Mouse (Mus musculus): ENCODE data around the gene Trp53tg5. TPM values are rescaled to one million over a fixed set of nuclear protein-coding genes. Genes with fewer than 3 reads are reported as not detected.
A peak's percentile ranks its signal among the peaks of the same experiment; 100 is the strongest.

Trp53tg5 gene
- polyA plus RNA-seq, 1 experiment from 2014 or later, result not detected

DNA sequence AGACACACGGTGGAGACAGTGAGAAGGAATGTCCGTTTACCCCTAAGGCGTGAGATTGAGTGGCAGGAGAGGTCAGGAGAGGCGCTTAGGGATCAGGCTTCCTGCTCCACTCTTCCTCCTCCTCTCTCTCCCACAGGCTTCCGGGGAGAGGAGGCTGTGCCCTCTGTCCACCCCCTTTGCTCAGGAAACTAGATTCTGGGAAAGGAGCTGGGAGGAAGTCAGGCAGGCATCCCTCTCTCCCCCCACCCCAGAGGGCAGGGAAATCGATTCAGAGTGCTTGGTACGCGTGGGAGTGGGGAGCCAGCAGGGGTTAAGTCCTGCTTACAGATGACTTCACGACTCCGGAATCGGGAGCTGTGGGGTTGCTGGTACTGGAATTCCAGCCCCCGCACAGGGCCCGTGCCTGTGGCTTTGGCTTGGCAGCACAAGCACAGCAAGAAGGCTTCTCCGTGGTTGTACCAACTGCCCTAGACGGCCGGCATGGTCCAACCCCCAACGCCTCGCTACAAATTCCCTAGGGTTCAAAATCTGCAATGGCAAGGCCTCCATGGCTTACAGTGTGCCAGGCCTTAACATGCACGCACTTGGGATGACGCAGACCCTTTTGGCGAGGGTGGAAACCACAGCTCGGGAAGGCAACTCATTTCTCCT lies 40.9 kb downstream of the Trp53tg5 start:
- peak; percentile 13; the same call in 1 of the 2 replicates for ATAC-seq (ENCODE audit: low read depth)
- Histone ChIP-seq H3K9ac (ENCODE audit: low read length) (peak overlapping the region; percentile 51), H3K27me3 (ENCODE audit: control insufficient read depth, insufficient read depth, low read depth, low read length) (no peaks in the 10 kb centered on the region), H3K36me3 (ENCODE audit: control insufficient read depth, insufficient read depth, low read length) (peaks cover 6% of the 10 kb centered on the region), H3K4me2 (ENCODE audit: low read depth, low read length) (peak overlapping the region; percentile 34), H3K27ac (ENCODE audit: low read length) (peak overlapping the region; percentile 75), H3K9me3 (ENCODE audit: control insufficient read depth, low read length) (no peaks in the 10 kb centered on the region), H3K4me1 (replicated peaks; ENCODE audit: control insufficient read depth, insufficient read depth, low read length) (peaks cover 70% of the 10 kb centered on the region), H3K4me3 (ENCODE audit: low read length) (no peak overlapping the region)
- WGBS, result 19% methylated on average over 22 of the region's 22 CpGs

- Histone ChIP-seq H3K27ac (ENCODE audit: low read length) (peak overlapping the region; percentile 75), H3K27me3 (ENCODE audit: control insufficient read depth, insufficient read depth, low read depth, low read length) (no peaks in the 10 kb centered on the region), H3K4me2 (ENCODE audit: low read depth, low read length) (peak overlapping the region; percentile 34), H3K9me3 (ENCODE audit: control insufficient read depth, low read length) (no peaks in the 10 kb centered on the region), H3K4me3 (ENCODE audit: low read length) (no peak overlapping the region), H3K4me1 (replicated peaks; ENCODE audit: control insufficient read depth, insufficient read depth, low read length) (peaks cover 62% of the 10 kb centered on the region), H3K9ac (ENCODE audit: low read length) (no peak overlapping the region), H3K36me3 (ENCODE audit: control insufficient read depth, insufficient read depth, low read length) (peaks cover 6% of the 10 kb centered on the region)
- WGBS, result 44% methylated on average over 9 of the region's 9 CpGs
- peak; percentile 62 for ATAC-seq (ENCODE audit: low read depth)
These were observed 41.7 kb downstream of the Trp53tg5 start for GRCm38 (mm10) chr2:164431676-164432465.

GRCm38 (mm10) chr2:164430697-164431096 lies 42.8 kb downstream of the Trp53tg5 start:
- Histone ChIP-seq H3K4me3 (ENCODE audit: low read length) (no peak overlapping the region), H3K27me3 (ENCODE audit: control insufficient read depth, insufficient read depth, low read depth, low read length) (no peaks in the 10 kb centered on the region), H3K9ac (ENCODE audit: low read length) (peak overlapping the region; percentile 17; the same call in 1 of the 2 replicates), H3K27ac (ENCODE audit: low read length) (peak overlapping the region; percentile 59), H3K4me1 (replicated peaks; ENCODE audit: control insufficient read depth, insufficient read depth, low read length) (peaks cover 50% of the 10 kb centered on the region), H3K4me2 (ENCODE audit: low read depth, low read length) (peak overlapping the region; percentile 22), H3K9me3 (ENCODE audit: control insufficient read depth, low read length) (no peaks in the 10 kb centered on the region), H3K36me3 (ENCODE audit: control insufficient read depth, insufficient read depth, low read length) (peaks cover 9% of the 10 kb centered on the region)
- peak; percentile 55; the same call in 1 of the 2 replicates for ATAC-seq (ENCODE audit: low read depth)
- 4% methylated on average over 7 of the region's 7 CpGs for WGBS

DNA sequence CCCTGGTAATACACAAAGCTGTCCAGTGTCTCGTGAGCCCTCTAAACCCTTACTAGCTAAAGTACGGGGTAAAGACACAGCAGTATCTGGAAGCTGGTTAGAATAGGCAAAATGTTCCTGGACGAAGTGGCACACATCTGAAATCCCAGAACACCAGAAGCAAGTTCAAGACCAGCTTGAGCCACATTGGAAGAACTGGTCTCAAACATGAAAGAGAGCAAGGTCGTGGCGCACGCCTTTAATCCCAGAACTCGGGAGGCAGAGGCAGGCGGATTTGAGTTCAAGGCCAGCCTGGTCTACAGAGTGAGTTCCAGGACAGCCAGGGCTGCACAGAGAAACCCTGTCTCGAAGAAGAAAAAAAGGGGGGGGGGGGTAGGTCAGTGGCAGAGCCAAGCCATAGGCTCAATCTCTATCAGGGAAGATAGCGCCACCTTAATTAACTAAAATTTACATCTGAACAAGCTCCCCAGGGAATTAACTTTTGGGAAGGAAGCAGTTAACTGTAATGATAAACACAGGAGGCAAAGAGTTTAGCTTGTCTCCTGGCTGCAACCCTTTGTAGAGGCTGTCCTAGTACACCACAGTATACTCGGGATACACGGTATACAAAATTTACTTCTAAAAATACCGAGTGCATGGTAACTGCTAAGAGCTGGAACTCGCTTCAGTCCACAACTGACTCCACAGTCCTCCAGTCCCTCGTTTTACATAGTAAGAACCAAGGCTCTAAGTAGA lies 43.5 kb downstream of the Trp53tg5 start:
- no peak overlapping the region for H3K4me3 ChIP-seq (ENCODE audit: low read length)
- no peaks in the 10 kb centered on the region for H3K27me3 ChIP-seq (ENCODE audit: control insufficient read depth, insufficient read depth, low read depth, low read length)
- H3K9ac ChIP-seq (ENCODE audit: low read length), result no peak overlapping the region; the same call in 1 of the 2 replicates
- H3K4me2 ChIP-seq (ENCODE audit: low read depth, low read length), result no peak overlapping the region
- no peaks in the 10 kb centered on the region for H3K9me3 ChIP-seq (ENCODE audit: control insufficient read depth, low read length)
- peak overlapping the region; percentile 59 for H3K27ac ChIP-seq (ENCODE audit: low read length)
- peaks cover 9% of the 10 kb centered on the region for H3K36me3 ChIP-seq (ENCODE audit: control insufficient read depth, insufficient read depth, low read length)
- H3K4me1 ChIP-seq (replicated peaks; ENCODE audit: control insufficient read depth, insufficient read depth, low read length), result peaks cover 44% of the 10 kb centered on the region
- 56% methylated on average over 15 of the region's 15 CpGs for WGBS
- ATAC-seq (ENCODE audit: low read depth), result no peak

DNA sequence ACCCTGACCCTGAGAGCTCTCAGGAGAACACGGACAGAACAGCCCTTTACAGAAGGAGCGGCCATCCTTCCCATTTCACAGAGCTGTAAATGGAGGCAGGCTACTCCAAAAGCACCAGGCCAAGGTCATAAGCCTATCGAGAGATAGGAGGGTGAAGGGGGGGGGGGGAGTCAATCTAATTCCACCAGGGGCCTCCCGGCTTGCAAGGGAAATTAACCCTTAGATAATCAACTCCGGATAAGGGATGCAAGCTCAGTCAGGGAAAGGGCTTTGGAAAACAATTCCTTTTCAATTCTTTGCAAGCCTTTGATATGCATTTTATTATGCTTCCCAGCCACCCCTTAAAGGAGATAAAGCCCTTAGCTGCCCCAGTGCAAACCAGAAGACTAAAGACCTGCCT lies 45.1 kb downstream of the Trp53tg5 start:
- Histone ChIP-seq H3K36me3 (ENCODE audit: control insufficient read depth, insufficient read depth, low read length) (peaks cover 21% of the 10 kb centered on the region), H3K27me3 (ENCODE audit: control insufficient read depth, insufficient read depth, low read depth, low read length) (no peaks in the 10 kb centered on the region)

GRCm38 (mm10) chr2:164426952-164427351 lies 46.6 kb downstream of the Trp53tg5 start:
- Histone ChIP-seq H3K27me3 (ENCODE audit: control insufficient read depth, insufficient read depth, low read depth, low read length) (no peaks in the 10 kb centered on the region), H3K4me3 (ENCODE audit: low read length) (no peak overlapping the region), H3K27ac (ENCODE audit: low read length) (no peak overlapping the region), H3K4me1 (replicated peaks; ENCODE audit: control insufficient read depth, insufficient read depth, low read length) (peaks cover 19% of the 10 kb centered on the region), H3K36me3 (ENCODE audit: control insufficient read depth, insufficient read depth, low read length) (peaks cover 21% of the 10 kb centered on the region), H3K9ac (ENCODE audit: low read length) (no peak overlapping the region), H3K9me3 (ENCODE audit: control insufficient read depth, low read length) (no peaks in the 10 kb centered on the region), H3K4me2 (ENCODE audit: low read depth, low read length) (no peak overlapping the region)
- ATAC-seq (ENCODE audit: low read depth), result no peak
- 78% methylated on average over 5 of the region's 5 CpGs for WGBS

More for the DNA sequence above, 45.1 kb downstream of the Trp53tg5 start:
- no peak overlapping the region for H3K4me3 ChIP-seq (ENCODE audit: low read length)
- no peak for ATAC-seq (ENCODE audit: low read depth)
- H3K4me1 ChIP-seq (replicated peaks; ENCODE audit: control insufficient read depth, insufficient read depth, low read length), result peaks cover 34% of the 10 kb centered on the region
- no peak overlapping the region for H3K9ac ChIP-seq (ENCODE audit: low read length)
- H3K9me3 ChIP-seq (ENCODE audit: control insufficient read depth, low read length), result no peaks in the 10 kb centered on the region
- H3K27ac ChIP-seq (ENCODE audit: low read length), result no peak overlapping the region
- 50% methylated on average over 5 of the region's 5 CpGs for WGBS
- no peak overlapping the region for H3K4me2 ChIP-seq (ENCODE audit: low read depth, low read length)

DNA sequence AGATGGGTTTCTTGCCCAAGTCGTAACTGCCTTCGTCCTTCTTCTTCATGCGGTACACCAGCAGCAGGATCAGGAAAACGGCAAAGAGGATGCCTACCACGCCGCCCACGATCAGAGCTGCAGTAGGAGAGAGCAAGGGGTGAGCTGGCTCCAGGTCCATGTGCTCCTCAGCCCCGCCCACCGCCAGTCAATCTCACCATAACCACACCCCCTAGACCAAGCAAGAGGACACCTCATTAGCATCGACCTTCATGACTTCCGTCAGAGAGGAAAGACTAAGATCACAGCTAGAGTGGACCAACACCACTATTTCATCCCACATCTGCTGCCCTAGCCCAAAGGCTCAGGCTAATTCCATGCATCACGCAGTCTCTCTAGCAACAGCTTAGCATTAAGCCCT lies 47.4 kb downstream of the Trp53tg5 start:
- no peak overlapping the region for H3K9ac ChIP-seq (ENCODE audit: low read length)
- 26% methylated on average over 12 of the region's 12 CpGs for WGBS
- H3K27me3 ChIP-seq (ENCODE audit: control insufficient read depth, insufficient read depth, low read depth, low read length), result no peaks in the 10 kb centered on the region
- no peak overlapping the region for H3K4me3 ChIP-seq (ENCODE audit: low read length)
- peaks cover 21% of the 10 kb centered on the region for H3K36me3 ChIP-seq (ENCODE audit: control insufficient read depth, insufficient read depth, low read length)
- peaks cover 11% of the 10 kb centered on the region for H3K4me1 ChIP-seq (replicated peaks; ENCODE audit: control insufficient read depth, insufficient read depth, low read length)
- ATAC-seq (ENCODE audit: low read depth), result no peak; the same call in 1 of the 2 replicates
- H3K4me2 ChIP-seq (ENCODE audit: low read depth, low read length), result no peak overlapping the region
- H3K27ac ChIP-seq (ENCODE audit: low read length), result no peak overlapping the region
- no peaks in the 10 kb centered on the region for H3K9me3 ChIP-seq (ENCODE audit: control insufficient read depth, low read length)

- peaks cover 21% of the 10 kb centered on the region for H3K36me3 ChIP-seq (ENCODE audit: control insufficient read depth, insufficient read depth, low read length)
- H3K4me2 ChIP-seq (ENCODE audit: low read depth, low read length), result no peak overlapping the region
- 68% methylated on average over 5 of the region's 5 CpGs for WGBS
- no peak overlapping the region for H3K4me3 ChIP-seq (ENCODE audit: low read length)
- H3K4me1 ChIP-seq (replicated peaks; ENCODE audit: control insufficient read depth, insufficient read depth, low read length), result peaks cover 4% of the 10 kb centered on the region
- H3K27ac ChIP-seq (ENCODE audit: low read length), result no peak overlapping the region
- H3K9ac ChIP-seq (ENCODE audit: low read length), result no peak overlapping the region
- no peak for ATAC-seq (ENCODE audit: low read depth)
- H3K9me3 ChIP-seq (ENCODE audit: control insufficient read depth, low read length), result no peaks in the 10 kb centered on the region
- H3K27me3 ChIP-seq (ENCODE audit: control insufficient read depth, insufficient read depth, low read depth, low read length), result no peaks in the 10 kb centered on the region
These were observed 48.1 kb downstream of the Trp53tg5 start for GRCm38 (mm10) chr2:164425401-164425800.

DNA sequence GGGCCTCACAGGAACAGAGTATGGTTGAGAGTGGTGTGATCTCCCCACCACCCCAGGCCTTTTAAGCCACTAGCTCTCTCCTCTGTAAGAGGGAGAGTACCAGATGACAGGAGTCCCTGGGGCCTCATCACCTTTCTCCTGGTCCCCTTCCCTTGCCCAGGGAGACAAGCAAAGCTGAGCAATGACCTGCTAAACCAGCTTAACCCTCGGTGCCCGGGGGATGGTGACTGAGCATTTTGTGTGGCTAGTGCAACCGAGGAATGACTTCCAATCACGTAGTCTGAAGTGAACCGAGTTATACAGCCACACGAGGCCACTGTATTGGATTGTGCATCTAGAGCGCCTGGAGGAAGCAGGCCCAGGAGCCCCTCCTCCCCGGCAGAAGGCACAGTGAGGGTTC lies 49.1 kb downstream of the Trp53tg5 start:
- Histone ChIP-seq H3K27ac (ENCODE audit: low read length) (no peak overlapping the region), H3K9me3 (ENCODE audit: control insufficient read depth, low read length) (no peaks in the 10 kb centered on the region), H3K4me1 (replicated peaks; ENCODE audit: control insufficient read depth, insufficient read depth, low read length) (no peaks in the 10 kb centered on the region), H3K9ac (ENCODE audit: low read length) (no peak overlapping the region), H3K27me3 (ENCODE audit: control insufficient read depth, insufficient read depth, low read depth, low read length) (no peaks in the 10 kb centered on the region), H3K4me3 (ENCODE audit: low read length) (no peak overlapping the region), H3K36me3 (ENCODE audit: control insufficient read depth, insufficient read depth, low read length) (peaks cover 19% of the 10 kb centered on the region), H3K4me2 (ENCODE audit: low read depth, low read length) (no peak overlapping the region)
- ATAC-seq (ENCODE audit: low read depth), result no peak
- WGBS, result 87% methylated on average over 8 of the region's 8 CpGs

Measured in lung, embryonic 16.5 days (tissue).